Mouse (Mus musculus) heart, embryonic 12.5 days (tissue): ENCODE results near the gene Poc1b. TPM values are rescaled to one million over a fixed set of nuclear protein-coding genes. Genes with fewer than 3 reads are reported as not detected.

Source experiments
- ATAC-seq: fragments of 200-750 bp; cut with Nextera tagmentation; 2 replicates; pipeline ENCODE4 v1.8.0; 2017; ENCODE audit warnings: moderate TSS enrichment, moderate library complexity; ENCODE audit not compliant: insufficient number of reproducible peaks, low FRiP score
- H3K27ac ChIP-seq: fragments of 300-500 bp; sonication (generic); 2 replicates; pipeline ENCODE4 v1.5.1; 2016; ENCODE audit warnings: mild to moderate bottlenecking, moderate library complexity; ENCODE audit not compliant: poor library complexity, severe bottlenecking
- H3K27me3 ChIP-seq: fragments of 300-500 bp; sonication (generic); replicated peaks from 2 replicates; pipeline ENCODE4 v1.6.1; 2016; ENCODE audit warnings: mild to moderate bottlenecking, moderate library complexity
- H3K36me3 ChIP-seq: fragments of 300-500 bp; sonication (generic); 2 replicates; pipeline ENCODE4 v1.6.1; 2016; ENCODE audit warnings: mild to moderate bottlenecking, moderate library complexity
- H3K4me1 ChIP-seq: fragments of 300-500 bp; sonication (generic); replicated peaks from 2 replicates; pipeline ENCODE4 v1.6.1; 2016; ENCODE audit warnings: mild to moderate bottlenecking
- H3K4me2 ChIP-seq: fragments of 300-500 bp; sonication (generic); 2 replicates; pipeline ENCODE4 v1.6.1; 2016; ENCODE audit warnings: mild to moderate bottlenecking, moderate library complexity
- H3K4me3 ChIP-seq: fragments of 300-500 bp; sonication (generic); 2 replicates; pipeline ENCODE4 v1.5.1; 2016; ENCODE audit warnings: mild to moderate bottlenecking
- H3K9ac ChIP-seq: fragments of 300-500 bp; sonication (generic); 2 replicates; pipeline ENCODE4 v1.6.1; 2016; ENCODE audit warnings: mild to moderate bottlenecking, moderate library complexity
- H3K9me3 ChIP-seq: fragments of 300-500 bp; sonication (generic); replicated peaks from 2 replicates; pipeline ENCODE4 v1.6.1; 2016; ENCODE audit warnings: mild to moderate bottlenecking, moderate library complexity
- WGBS: fragments of 180-500 bp; shearing (Covaris S2); methylation state at CpG from one replicate; pipeline ENCODE4 v1.1.7; 2016; 5-methylcytosine and 5-hydroxymethylcytosine counted together
- polyA plus RNA-seq: library from polyadenylated mRNA; unstranded; fragments of >200 nt; fragmentation: Nextera tagmentation; extraction: Ambion mirVana; gene quantifications from 2 replicates; pipeline ENCODE4 v1.2.1, GENCODE M21; 2016

The Poc1b gene
- polyA plus RNA-seq, 1 experiment from 2014 or later: 11.2 TPM

GRCm38 (mm10) chr10:99161987-99162582 lies 55.2 kb downstream of the Poc1b start:
- H3K9me3 ChIP-seq: 0 out of 2 replicates have a peak, but pooled peaks cover 3% of the 10 kb centered on the region
- H3K36me3 ChIP-seq: peaks cover 4% of the 10 kb centered on the region; the same call in 1 of the 2 replicates
- no peak overlapping the region for H3K4me3 ChIP-seq
- H3K27me3 ChIP-seq: no peaks in the 10 kb centered on the region
- no peak overlapping the region for H3K4me2 ChIP-seq
- peaks cover 18% of the 10 kb centered on the region for H3K4me1 ChIP-seq
- no peak overlapping the region for H3K27ac ChIP-seq
- H3K9ac ChIP-seq: no peak overlapping the region
- WGBS: 41% methylated on average over 8 of the region's 8 CpGs
- ATAC-seq: peak; percentile 22; the same call in 1 of the 2 replicates

- no peak overlapping the region for H3K4me3 ChIP-seq
- no peak overlapping the region for H3K27ac ChIP-seq
- 85% methylated on average over 5 of the region's 5 CpGs for WGBS
- H3K9me3 ChIP-seq: 0 out of 2 replicates have a peak, but pooled peaks cover 3% of the 10 kb centered on the region
- no peak for ATAC-seq
- H3K4me1 ChIP-seq: peaks cover 18% of the 10 kb centered on the region
- H3K9ac ChIP-seq: no peak overlapping the region
- no peaks in the 10 kb centered on the region for H3K27me3 ChIP-seq
- peaks cover 4% of the 10 kb centered on the region; the same call in 1 of the 2 replicates for H3K36me3 ChIP-seq
- no peak overlapping the region for H3K4me2 ChIP-seq
Measured at GRCm38 (mm10) chr10:99163002-99163401, 56.2 kb downstream of the Poc1b start.

- H3K9ac ChIP-seq: 0 out of 2 replicates have a peak overlapping the region, but pooled peaks have one; percentile 43
- no peak; the same call in 1 of the 2 replicates for ATAC-seq
- WGBS: 43% methylated on average over 13 of the region's 13 CpGs
- H3K4me1 ChIP-seq: peaks cover 26% of the 10 kb centered on the region
- no peaks in the 10 kb centered on the region; the same call in 1 of the 2 replicates for H3K36me3 ChIP-seq
- no peak overlapping the region for H3K27ac ChIP-seq
- H3K9me3 ChIP-seq: no peaks in the 10 kb centered on the region
- H3K4me2 ChIP-seq: peak overlapping the region; percentile 25; the same call in 1 of the 2 replicates
- no peak overlapping the region for H3K4me3 ChIP-seq
- no peaks in the 10 kb centered on the region for H3K27me3 ChIP-seq
Measured at GRCm38 (mm10) chr10:99164871-99165477, 58.1 kb downstream of the Poc1b start.

- Histone ChIP-seq H3K36me3 (no peaks in the 10 kb centered on the region; the same call in 1 of the 2 replicates), H3K4me1 (peaks cover 30% of the 10 kb centered on the region), H3K9ac (no peak overlapping the region), H3K27ac (peak overlapping the region; percentile 59), H3K27me3 (no peaks in the 10 kb centered on the region), H3K4me2 (no peak overlapping the region), H3K9me3 (no peaks in the 10 kb centered on the region), H3K4me3 (no peak overlapping the region)
- no peak for ATAC-seq
- WGBS: 55% methylated on average over 7 of the region's 7 CpGs
Measured at GRCm38 (mm10) chr10:99165751-99166282, 59.0 kb downstream of the Poc1b start.

GRCm38 (mm10) chr10:99166392-99166791 lies 59.6 kb downstream of the Poc1b start:
- Histone ChIP-seq H3K9ac (no peak overlapping the region), H3K36me3 (no peaks in the 10 kb centered on the region), H3K4me3 (no peak overlapping the region), H3K27ac (no peak overlapping the region), H3K9me3 (no peaks in the 10 kb centered on the region), H3K4me2 (no peak overlapping the region), H3K27me3 (no peaks in the 10 kb centered on the region), H3K4me1 (peaks cover 35% of the 10 kb centered on the region)
- WGBS: 74% methylated on average over 3 of the region's 3 CpGs
- no peak for ATAC-seq

- Histone ChIP-seq H3K27ac (no peak overlapping the region), H3K4me2 (no peak overlapping the region), H3K4me3 (no peak overlapping the region), H3K9me3 (no peaks in the 10 kb centered on the region), H3K27me3 (no peaks in the 10 kb centered on the region), H3K4me1 (peaks cover 48% of the 10 kb centered on the region), H3K9ac (no peak overlapping the region), H3K36me3 (no peaks in the 10 kb centered on the region)
- no peak for ATAC-seq
- 70% methylated on average over 6 of the region's 6 CpGs for WGBS
Measured at GRCm38 (mm10) chr10:99168404-99168803, 61.6 kb downstream of the Poc1b start.

- Histone ChIP-seq H3K36me3 (no peaks in the 10 kb centered on the region), H3K4me1 (peaks cover 48% of the 10 kb centered on the region), H3K9ac (no peak overlapping the region), H3K27me3 (no peaks in the 10 kb centered on the region), H3K4me3 (no peak overlapping the region), H3K27ac (peak overlapping the region; percentile 39; the same call in 1 of the 2 replicates), H3K4me2 (no peak overlapping the region), H3K9me3 (no peaks in the 10 kb centered on the region)
- WGBS: 72% methylated on average over 11 of the region's 11 CpGs
- ATAC-seq: peak; percentile 64
Measured at GRCm38 (mm10) chr10:99168840-99169764, 62.3 kb downstream of the Poc1b start.

GRCm38 (mm10) chr10:99169765-99170129 lies 62.9 kb downstream of the Poc1b start:
- 58% methylated on average over 5 of the region's 5 CpGs for WGBS
- Histone ChIP-seq H3K4me2 (no peak overlapping the region), H3K4me3 (no peak overlapping the region), H3K9me3 (no peaks in the 10 kb centered on the region), H3K4me1 (peaks cover 47% of the 10 kb centered on the region), H3K27me3 (no peaks in the 10 kb centered on the region), H3K27ac (no peak overlapping the region), H3K36me3 (no peaks in the 10 kb centered on the region), H3K9ac (no peak overlapping the region)
- ATAC-seq: 0 out of 2 replicates have a peak, but pooled peaks have one; percentile 20

GRCm38 (mm10) chr10:99171961-99172497 lies 65.2 kb downstream of the Poc1b start:
- WGBS: 8% methylated on average over 12 of the region's 12 CpGs
- Histone ChIP-seq H3K4me2 (peak overlapping the region; percentile 63), H3K9ac (peak overlapping the region; percentile 48; the same call in 1 of the 2 replicates), H3K36me3 (no peaks in the 10 kb centered on the region), H3K27me3 (no peaks in the 10 kb centered on the region), H3K4me3 (peak overlapping the region; percentile 33), H3K4me1 (peaks cover 30% of the 10 kb centered on the region), H3K27ac (peak overlapping the region; percentile 76), H3K9me3 (no peaks in the 10 kb centered on the region)
- ATAC-seq: peak; percentile 75

- Histone ChIP-seq H3K27me3 (no peaks in the 10 kb centered on the region), H3K36me3 (no peaks in the 10 kb centered on the region), H3K4me2 (no peak overlapping the region), H3K9me3 (no peaks in the 10 kb centered on the region), H3K4me3 (no peak overlapping the region), H3K9ac (no peak overlapping the region), H3K4me1 (peaks cover 30% of the 10 kb centered on the region), H3K27ac (peak overlapping the region; percentile 25; the same call in 1 of the 2 replicates)
- 41% methylated on average over 7 of the region's 7 CpGs for WGBS
- no peak for ATAC-seq
Measured at GRCm38 (mm10) chr10:99172906-99173507, 66.2 kb downstream of the Poc1b start.
